In genomic region chr19:10661373-10661772, GRCm38 (mm10) we compare ENCODE assay signal across 20 mouse cellular contexts. TPM values are rescaled to one million over a fixed set of nuclear protein-coding genes. Genes with fewer than 3 reads are reported as not detected.
DNase-seq lines count a peak whose midpoint lies in the region; ATAC-seq lines count a peak whose summit lies in the region.
"Had no signal": no experiment of that assay in that cellular context is flagged by ENCODE, and none has a peak within 500 bp of the region (broad histone marks: within the 10 kb centered on the region; RNA-seq: fewer than 3 reads in every experiment).

No protein-coding gene starts in this region.

- peak overlapping the region; percentile 99 for H3K27ac ChIP-seq in liver, embryonic 13.5 days
- no peak overlapping the region for H3K27ac ChIP-seq in stomach, embryonic 15.5 days
- H3K27ac ChIP-seq: forebrain, embryonic 15.5 days; heart, embryonic 15.5 days; macrophage; neural tube, embryonic 13.5 days had no signal

- H3K36me3 ChIP-seq in liver, embryonic 13.5 days = no peaks in the 10 kb centered on the region
- no peaks in the 10 kb centered on the region for H3K36me3 ChIP-seq in stomach, embryonic 15.5 days
- H3K36me3 ChIP-seq: forebrain, embryonic 15.5 days; heart, embryonic 15.5 days; neural tube, embryonic 13.5 days had no signal

- WGBS in liver, embryonic 13.5 days (ENCODE audit: insufficient replicate concordance) = 11% methylated on average over 5 of the region's 5 CpGs
- WGBS in stomach, embryonic 15.5 days = 71% methylated on average over 5 of the region's 5 CpGs

- DNase-seq in spleen, adult 12 weeks (ENCODE audit: low spot score) = peak; percentile 54
- no peak for DNase-seq in spleen, adult 18-20 months
- DNase-seq in c-Kit-positive CD71-positive TER-119-positive erythroid progenitor cells, embryonic 14.5 days (ENCODE audit: low spot score) = peak; percentile 86
- DNase-seq in liver, embryonic 13.5 days = peak; percentile 86
- no peak for DNase-seq in ovary, postnatal 10 days (ENCODE audit: low spot score)
- no peak for DNase-seq in urinary bladder, postnatal 25 days (ENCODE audit: low spot score)
- no peak for DNase-seq in cerebellum, adult 9-11 months
- DNase-seq: adrenal gland, adult 2 months; thymus, postnatal 25 days had no signal

- peaks cover 93% of the 10 kb centered on the region for H3K4me1 ChIP-seq in liver, embryonic 13.5 days (replicated peaks)
- H3K4me1 ChIP-seq in stomach, embryonic 15.5 days = 0 out of 2 replicates have a peak, but pooled peaks cover 3% of the 10 kb centered on the region
- H3K4me1 ChIP-seq: forebrain, embryonic 15.5 days; neural tube, embryonic 13.5 days had no signal

- H3K9me3 ChIP-seq in liver, embryonic 13.5 days (replicated peaks) = no peaks in the 10 kb centered on the region
- no peaks in the 10 kb centered on the region for H3K9me3 ChIP-seq in stomach, embryonic 15.5 days
- H3K9me3 ChIP-seq: forebrain, embryonic 15.5 days; heart, embryonic 15.5 days; neural tube, embryonic 13.5 days had no signal

- peak overlapping the region; percentile 66 for H3K4me2 ChIP-seq in liver, embryonic 13.5 days
- H3K4me2 ChIP-seq in stomach, embryonic 15.5 days = no peak overlapping the region
- H3K4me2 ChIP-seq: forebrain, embryonic 15.5 days; heart, embryonic 15.5 days; neural tube, embryonic 13.5 days had no signal

- peak overlapping the region; percentile 35 for H3K4me3 ChIP-seq in liver, embryonic 13.5 days (replicated peaks)
- H3K4me3 ChIP-seq in stomach, embryonic 15.5 days (replicated peaks) = no peak overlapping the region
- H3K4me3 ChIP-seq: forebrain, embryonic 15.5 days; heart, embryonic 15.5 days; neural tube, embryonic 13.5 days had no signal

- peak; percentile 88 for ATAC-seq in liver, embryonic 13.5 days (ENCODE audit: low read depth)
- ATAC-seq in stomach, embryonic 15.5 days (ENCODE audit: insufficient read depth, low FRiP score, low read depth) = peak; percentile 85; the same call in 1 of the 2 replicates
- ATAC-seq: forebrain, embryonic 15.5 days; hindbrain, embryonic 16.5 days had no signal

- H3K27me3 ChIP-seq in liver, embryonic 13.5 days = no peaks in the 10 kb centered on the region
- no peaks in the 10 kb centered on the region for H3K27me3 ChIP-seq in stomach, embryonic 15.5 days (replicated peaks)
- H3K27me3 ChIP-seq: forebrain, embryonic 15.5 days; heart, embryonic 15.5 days; neural tube, embryonic 13.5 days had no signal

- peak overlapping the region; percentile 67 for H3K9ac ChIP-seq in liver, embryonic 13.5 days
- H3K9ac ChIP-seq in stomach, embryonic 15.5 days = no peak overlapping the region
- H3K9ac ChIP-seq: forebrain, embryonic 15.5 days; heart, embryonic 15.5 days; neural tube, embryonic 13.5 days had no signal

RNA-seq across cellular contexts. Expression of gene Pga5, which starts 16.5 kb away (rescaled TPM):
- polyA plus RNA-seq in liver, embryonic 13.5 days (2015; fragmentation: Nextera tagmentation; extraction: Ambion mirVana) = not detected in 2 replicates
- polyA plus RNA-seq in stomach, embryonic 15.5 days (2015; fragmentation: Nextera tagmentation; extraction: Ambion mirVana) = 28.0 and 59.2 TPM in 2 replicates
- polyA plus RNA-seq: adrenal gland, adult 2 months; cortical plate, adult 2 months; embryonic facial prominence, embryonic 14.5 days; forebrain, embryonic 15.5 days; heart, embryonic 15.5 days; hindbrain, embryonic 16.5 days; kidney, embryonic 16.5 days; liver, adult 2 months; macrophage; midbrain, postnatal 0 days; neural tube, embryonic 13.5 days had no signal

RNA-seq across cellular contexts. Expression of gene Vps37c, which starts 27.2 kb away (rescaled TPM):
- polyA plus RNA-seq in liver, embryonic 13.5 days (2015; fragmentation: Nextera tagmentation; extraction: Ambion mirVana) = 10.4 and 12.1 TPM in 2 replicates
- 34.0 and 40.2 TPM in 2 replicates for polyA plus RNA-seq in stomach, embryonic 15.5 days (2015; fragmentation: Nextera tagmentation; extraction: Ambion mirVana)

RNA-seq across cellular contexts. Expression of gene Vwce, which starts 27.4 kb away (rescaled TPM):
- polyA plus RNA-seq in liver, embryonic 13.5 days (2015; fragmentation: Nextera tagmentation; extraction: Ambion mirVana) = 5.3 and 5.8 TPM in 2 replicates
- polyA plus RNA-seq in stomach, embryonic 15.5 days (2015; fragmentation: Nextera tagmentation; extraction: Ambion mirVana) = 2.3 and 3.2 TPM in 2 replicates
- polyA plus RNA-seq: macrophage had no signal

RNA-seq across cellular contexts. Expression of gene Tkfc, which starts 55.9 kb away (rescaled TPM):
- 9.4 and 10.8 TPM in 2 replicates for polyA plus RNA-seq in liver, embryonic 13.5 days (2015; fragmentation: Nextera tagmentation; extraction: Ambion mirVana)
- polyA plus RNA-seq in stomach, embryonic 15.5 days (2015; fragmentation: Nextera tagmentation; extraction: Ambion mirVana) = 20.3 and 21.8 TPM in 2 replicates

RNA-seq across cellular contexts. Expression of gene Ddb1, which starts 56.2 kb away (rescaled TPM):
- polyA plus RNA-seq in liver, embryonic 13.5 days (2015; fragmentation: Nextera tagmentation; extraction: Ambion mirVana) = 156 and 177 TPM in 2 replicates
- 301 and 305 TPM in 2 replicates for polyA plus RNA-seq in stomach, embryonic 15.5 days (2015; fragmentation: Nextera tagmentation; extraction: Ambion mirVana)

Comparison
In these comparisons a context has a peak if more than half of its experiments do, and no peak if none do; other contexts are left out.
1. DNase-seq: peak in spleen, adult 12 weeks (single experiment), c-Kit-positive CD71-positive TER-119-positive erythroid progenitor cells, embryonic 14.5 days (single experiment) and liver, embryonic 13.5 days (single experiment); none in spleen, adult 18-20 months (0 of 2), ovary, postnatal 10 days (single experiment), urinary bladder, postnatal 25 days (single experiment) and cerebellum, adult 9-11 months (single experiment).
2. RNA of gene Pga5, which starts 16.5 kb away (polyA plus RNA-seq): 28.0 to 59.2 TPM in stomach, embryonic 15.5 days; not detected in liver, embryonic 13.5 days; every median in the first group is over 10 times any median in the second.